Mouse (Mus musculus) brown adipose tissue, adult 24 weeks (tissue): ENCODE measurements around the gene Slc25a36. TPM values are rescaled to one million over a fixed set of nuclear protein-coding genes. Genes with fewer than 3 reads are reported as not detected.

Experiments
- H3K27ac ChIP-seq: fragments of 200-500 bp; replicated peaks from 2 replicates; pipeline ENCODE4 v1.5.1; 2012; ENCODE audit warnings: low read depth, mild to moderate bottlenecking, low read length
- H3K4me1 ChIP-seq: fragments of 200-500 bp; 2 replicates; pipeline ENCODE4 v1.6.1; 2012; ENCODE audit warnings: low read length, mixed read lengths; ENCODE audit not compliant: control insufficient read depth, insufficient read depth, insufficient read length
- H3K4me3 ChIP-seq: fragments of 200-500 bp; 2 replicates; pipeline ENCODE4 v1.5.1; 2012; ENCODE audit warnings: low read depth, mild to moderate bottlenecking, low read length, moderate library complexity; ENCODE audit not compliant: insufficient read depth
- polyA plus RNA-seq: library from polyadenylated mRNA; stranded (reverse); fragments of >200 nt; gene quantifications from 2 replicates; pipeline ENCODE4 v1.2.4, GENCODE M21; 2012; ENCODE audit not compliant: missing spikeins, insufficient read depth, insufficient read length

Gene Slc25a36
- polyA plus RNA-seq, 1 experiment: 34.7 TPM

DNA sequence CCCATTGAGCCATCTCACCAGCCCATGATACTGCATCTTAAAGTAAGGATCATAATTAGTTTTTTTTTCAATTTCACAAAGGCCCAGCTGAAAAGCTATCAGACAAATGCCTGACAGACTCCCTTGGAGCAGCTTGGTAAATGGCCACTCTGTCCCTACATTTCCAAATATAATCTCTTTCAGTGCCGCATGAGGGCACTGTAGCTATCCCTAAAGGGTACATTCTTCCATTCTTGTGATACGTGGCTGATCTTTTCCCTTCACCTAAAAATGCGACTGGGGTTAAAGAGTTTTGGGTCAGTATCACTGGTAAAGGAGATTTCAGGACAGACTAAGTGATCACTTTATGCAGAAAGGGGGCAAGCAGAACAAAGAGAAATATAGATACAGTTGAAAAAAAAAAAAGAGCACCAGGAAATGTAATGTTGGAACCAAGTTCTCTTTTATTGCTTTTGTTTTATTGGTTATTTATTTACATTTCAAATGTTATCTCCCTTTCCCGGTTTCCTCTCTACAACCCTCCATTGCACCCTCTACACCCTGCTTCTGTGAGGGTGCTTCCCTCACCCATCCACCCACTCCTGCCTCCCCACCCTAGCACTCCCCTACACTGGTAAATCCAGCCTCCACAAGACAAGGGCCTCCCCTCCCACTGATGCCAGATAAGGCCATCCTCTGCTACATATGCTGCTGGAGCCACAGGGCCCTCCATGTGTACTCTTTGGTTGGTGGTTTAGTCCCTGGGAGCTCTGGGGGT, 29.7 kb downstream of the Slc25a36 start:
- Histone ChIP-seq H3K4me3 (no peak overlapping the region), H3K4me1 (no peaks in the 10 kb centered on the region)

DNA sequence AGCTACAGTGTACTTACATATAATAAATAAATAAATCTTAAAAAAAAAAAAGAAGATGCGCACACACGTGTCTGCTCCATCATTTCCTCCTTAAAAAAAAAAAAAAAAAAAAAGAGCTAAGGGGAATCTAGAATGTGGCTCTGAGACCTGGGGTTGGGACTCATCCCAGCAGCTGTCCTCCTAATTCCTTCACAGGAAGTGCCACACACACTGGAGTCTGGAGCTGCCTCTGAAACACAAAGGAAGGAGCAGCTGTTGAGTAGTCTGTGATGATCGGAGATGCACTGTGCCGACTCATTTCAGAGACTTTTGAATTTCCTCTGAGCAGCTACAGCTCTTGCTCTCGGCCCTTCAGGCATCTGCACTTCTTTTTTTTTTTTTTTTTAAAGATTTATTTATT, 41.0 kb downstream of the Slc25a36 start:
- Histone ChIP-seq H3K27ac (no peak overlapping the region), H3K4me3 (no peak overlapping the region), H3K4me1 (no peaks in the 10 kb centered on the region)

More for the DNA sequence above, 29.7 kb downstream of the Slc25a36 start:
- H3K27ac ChIP-seq: no peak overlapping the region

DNA sequence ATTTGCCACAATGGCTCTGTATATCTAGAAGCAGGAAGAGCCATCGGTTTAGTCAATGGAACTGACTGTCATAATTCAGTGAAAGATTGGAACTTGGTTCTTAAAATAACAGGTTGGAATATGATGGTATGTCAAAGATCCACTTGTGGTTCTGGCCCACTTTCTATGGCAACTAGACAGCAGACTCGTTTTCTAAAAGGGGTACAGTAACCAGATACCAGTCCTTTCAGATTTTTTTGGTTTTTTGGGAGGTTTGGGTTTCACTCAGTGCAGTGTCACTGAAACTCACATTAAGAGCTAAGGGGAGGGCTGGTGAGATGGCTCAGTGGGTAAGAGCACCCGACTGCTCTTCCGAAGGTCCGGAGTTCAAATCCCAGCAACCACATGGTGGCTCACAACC, 41.5 kb downstream of the Slc25a36 start:
- Histone ChIP-seq H3K27ac (no peak overlapping the region), H3K4me3 (no peak overlapping the region), H3K4me1 (no peaks in the 10 kb centered on the region)

DNA sequence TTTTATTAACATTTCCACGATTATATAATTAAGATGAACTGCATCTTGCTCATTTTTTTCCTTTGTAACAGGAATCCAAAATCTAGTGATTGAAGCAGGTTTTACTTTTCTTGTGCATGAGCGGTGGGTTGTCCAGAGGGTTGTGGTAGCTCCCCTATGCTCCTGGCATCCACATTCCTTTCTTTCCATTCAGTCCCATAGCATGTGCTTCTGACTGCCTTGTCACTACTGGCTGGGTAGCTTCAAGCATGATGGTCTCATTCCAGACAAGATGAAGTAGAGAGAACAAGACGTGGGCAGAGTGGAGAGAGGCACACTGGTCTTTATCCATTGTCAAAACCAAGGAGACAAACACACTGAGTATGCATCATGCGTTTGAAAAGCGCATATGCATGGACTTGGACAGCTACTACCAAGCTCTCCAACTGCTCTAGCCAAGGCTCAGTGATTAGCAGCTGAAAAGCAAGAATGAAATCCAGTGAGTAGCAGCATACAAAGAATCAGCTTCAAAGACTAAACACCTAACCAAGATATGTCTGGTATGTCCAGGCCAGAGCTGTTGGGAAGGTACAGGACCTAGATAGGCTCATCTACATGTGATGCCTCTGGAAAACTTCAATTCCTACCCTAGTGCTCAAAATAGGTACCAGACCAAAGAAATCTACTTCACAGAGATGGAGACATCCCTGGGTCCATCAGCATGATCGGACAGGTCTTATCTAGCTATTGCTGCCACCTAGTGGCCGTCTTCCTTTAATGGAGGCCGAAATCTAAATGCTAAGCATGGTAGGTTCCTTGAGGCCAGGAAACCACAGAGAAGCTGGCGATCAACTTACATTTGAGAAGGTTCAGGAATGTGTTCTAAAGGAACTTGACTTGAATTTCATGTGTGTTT, 42.5 kb downstream of the Slc25a36 start:
- H3K27ac ChIP-seq: no peak overlapping the region
- no peaks in the 10 kb centered on the region for H3K4me1 ChIP-seq
- H3K4me3 ChIP-seq: no peak overlapping the region

DNA sequence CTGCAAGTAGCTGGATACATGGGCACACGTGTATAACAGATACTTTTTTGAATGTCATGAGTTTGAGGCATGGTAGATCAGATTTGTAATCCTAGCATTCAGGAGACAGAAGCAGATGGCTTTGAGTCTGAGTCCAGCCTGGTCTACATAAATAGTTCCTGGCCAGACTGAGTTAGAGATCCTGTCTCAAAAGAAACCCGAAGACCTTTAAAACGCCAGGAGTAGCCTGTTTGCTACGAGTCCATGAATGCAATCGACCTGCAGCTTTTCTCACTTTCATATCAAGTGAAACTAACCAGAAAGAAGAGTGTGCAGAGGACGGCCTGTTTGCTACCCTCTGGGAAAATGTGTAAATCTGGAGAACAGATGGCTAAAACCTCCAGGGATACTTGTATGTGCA, 43.2 kb downstream of the Slc25a36 start:
- H3K27ac ChIP-seq: no peak overlapping the region
- no peak overlapping the region for H3K4me3 ChIP-seq
- no peaks in the 10 kb centered on the region for H3K4me1 ChIP-seq

DNA sequence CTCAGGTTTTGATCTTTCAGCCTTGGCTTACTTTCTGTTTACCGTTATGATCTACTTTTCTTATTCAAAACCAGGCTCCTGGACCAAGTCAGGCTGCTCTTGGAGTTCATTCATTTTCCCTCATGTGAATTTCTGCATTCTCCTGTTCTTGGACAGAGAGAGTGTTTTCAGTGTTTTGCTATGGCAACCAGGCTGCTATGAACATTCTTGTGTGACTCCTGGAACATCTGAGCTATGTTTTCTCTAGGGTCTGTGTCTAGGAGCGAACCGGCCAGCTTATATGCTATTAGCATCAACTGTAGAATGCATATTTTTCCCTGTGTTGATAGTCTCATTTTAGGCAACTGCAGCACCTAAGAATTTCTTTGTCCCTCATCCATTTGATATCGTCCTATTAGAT, 45.1 kb downstream of the Slc25a36 start:
- Histone ChIP-seq H3K27ac (no peak overlapping the region), H3K4me1 (no peaks in the 10 kb centered on the region), H3K4me3 (no peak overlapping the region)

DNA sequence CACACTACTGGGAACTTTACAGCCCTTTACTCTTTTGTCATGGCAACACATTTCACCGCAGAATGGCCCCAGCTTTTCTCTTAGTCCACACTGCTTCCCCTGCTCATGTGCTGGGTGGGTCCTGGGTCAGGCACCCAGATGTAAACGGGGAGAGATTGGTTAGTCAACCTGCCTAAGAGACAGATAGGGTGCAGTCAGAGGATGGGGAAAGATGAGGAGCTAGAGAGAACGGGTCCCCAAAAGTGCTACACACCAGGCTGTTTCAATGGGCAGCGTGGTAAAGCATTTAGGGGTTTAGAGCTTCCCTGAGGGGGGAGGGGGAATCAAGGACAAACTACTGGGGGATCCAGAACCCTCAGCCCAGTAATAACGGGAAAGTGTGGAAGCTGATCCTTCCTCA, 45.7 kb downstream of the Slc25a36 start:
- H3K27ac ChIP-seq: no peak overlapping the region
- H3K4me3 ChIP-seq: no peak overlapping the region
- H3K4me1 ChIP-seq: no peaks in the 10 kb centered on the region

DNA sequence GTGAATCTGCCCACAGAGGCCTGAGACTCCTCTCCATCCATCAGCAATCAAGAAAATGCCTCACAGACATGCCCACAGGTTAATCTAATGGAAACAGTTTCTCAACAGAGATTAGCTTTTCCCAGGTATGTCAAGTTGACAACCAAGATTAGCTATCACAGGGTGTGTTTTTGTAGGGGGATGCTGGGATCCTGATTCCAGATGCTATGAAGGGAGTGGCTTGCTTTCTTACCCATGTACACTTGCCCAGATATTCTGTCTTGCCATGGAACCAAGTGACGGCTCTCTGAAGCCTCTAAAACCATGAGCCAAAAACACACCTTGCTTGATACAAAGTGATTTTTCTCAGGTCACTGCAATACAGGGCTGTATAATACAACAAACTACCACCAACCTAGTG, 46.8 kb downstream of the Slc25a36 start:
- no peaks in the 10 kb centered on the region for H3K4me1 ChIP-seq
- no peak overlapping the region for H3K4me3 ChIP-seq
- no peak overlapping the region for H3K27ac ChIP-seq

DNA sequence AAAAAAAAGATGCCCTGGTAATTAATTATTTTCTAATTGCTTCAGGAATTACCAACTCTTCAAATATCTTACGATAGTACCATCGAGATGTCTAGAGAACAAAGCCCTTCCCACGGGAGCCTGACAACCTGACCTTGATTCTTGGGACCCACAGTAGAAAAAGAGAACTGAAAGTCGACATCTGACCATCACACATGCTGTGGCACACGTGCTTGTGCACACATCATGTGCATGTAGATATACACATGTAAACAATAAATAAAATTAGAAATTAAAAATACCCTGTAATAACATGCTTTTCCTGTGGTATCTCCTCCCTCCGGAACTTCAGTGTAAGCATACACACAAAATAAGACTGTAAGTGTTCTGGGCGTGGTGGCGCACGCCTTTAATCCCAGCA, 49.3 kb downstream of the Slc25a36 start:
- no peaks in the 10 kb centered on the region for H3K4me1 ChIP-seq
- H3K27ac ChIP-seq: no peak overlapping the region
- H3K4me3 ChIP-seq: no peak overlapping the region

DNA sequence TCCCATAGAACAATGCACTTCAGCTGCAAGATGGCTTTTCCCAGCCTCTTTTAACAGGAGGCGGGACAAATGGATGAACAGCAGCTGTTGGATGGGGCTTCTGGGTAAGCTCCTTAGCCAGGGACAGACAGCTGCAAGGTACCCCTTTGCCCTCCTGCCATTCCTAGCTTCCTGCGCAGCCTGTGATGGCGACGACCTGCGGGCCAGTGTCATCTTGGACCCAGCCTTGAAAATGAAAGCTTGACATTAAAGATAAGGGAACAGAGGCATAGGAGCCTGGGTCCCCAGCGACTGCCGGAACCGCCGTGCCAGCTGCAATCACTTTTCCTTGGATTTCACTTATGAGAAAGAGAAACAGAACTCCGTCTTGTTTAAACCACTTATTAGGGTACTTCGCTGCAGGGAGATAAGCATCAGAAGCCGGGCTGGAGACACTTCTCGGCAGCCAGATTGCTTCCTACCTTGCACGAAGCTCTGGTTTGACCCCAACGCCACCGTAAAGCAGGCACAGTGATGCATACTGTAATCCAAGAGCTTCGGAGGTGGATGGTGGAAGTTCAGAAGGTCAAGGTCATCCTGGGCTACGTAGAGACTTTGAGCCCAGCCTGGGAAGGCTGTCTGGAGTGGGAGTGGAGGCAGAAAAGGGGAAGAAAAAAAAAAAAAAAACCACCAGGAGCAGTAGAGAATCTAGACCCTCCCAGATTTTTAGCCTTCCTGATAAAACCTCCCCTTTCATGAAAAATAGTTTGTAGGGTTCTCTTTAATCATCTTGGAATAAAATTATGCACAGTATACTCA, 54.2 kb downstream of the Slc25a36 start:
- H3K27ac ChIP-seq: no peak overlapping the region
- H3K4me1 ChIP-seq: no peaks in the 10 kb centered on the region
- no peak overlapping the region for H3K4me3 ChIP-seq

DNA sequence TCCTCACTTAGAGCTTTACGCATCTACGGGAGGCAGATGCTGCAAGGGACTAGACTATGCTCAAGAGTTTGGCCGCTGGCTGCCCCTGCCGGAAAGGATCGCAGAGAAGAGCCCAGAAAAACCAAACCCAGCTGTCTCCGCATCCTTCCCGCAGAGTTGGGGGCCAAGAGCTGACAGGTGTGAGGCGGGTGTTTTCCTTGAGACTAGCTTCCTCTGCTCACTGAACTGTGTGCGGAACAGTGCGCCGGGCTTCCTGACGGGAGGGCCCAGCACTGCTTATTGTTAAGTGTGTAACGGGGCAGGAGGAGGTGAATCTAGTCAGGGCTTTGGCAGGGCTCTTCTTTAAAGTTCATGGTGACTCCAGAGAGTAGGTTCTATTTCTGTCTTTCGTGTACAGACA, 55.1 kb downstream of the Slc25a36 start:
- no peak overlapping the region for H3K27ac ChIP-seq

DNA sequence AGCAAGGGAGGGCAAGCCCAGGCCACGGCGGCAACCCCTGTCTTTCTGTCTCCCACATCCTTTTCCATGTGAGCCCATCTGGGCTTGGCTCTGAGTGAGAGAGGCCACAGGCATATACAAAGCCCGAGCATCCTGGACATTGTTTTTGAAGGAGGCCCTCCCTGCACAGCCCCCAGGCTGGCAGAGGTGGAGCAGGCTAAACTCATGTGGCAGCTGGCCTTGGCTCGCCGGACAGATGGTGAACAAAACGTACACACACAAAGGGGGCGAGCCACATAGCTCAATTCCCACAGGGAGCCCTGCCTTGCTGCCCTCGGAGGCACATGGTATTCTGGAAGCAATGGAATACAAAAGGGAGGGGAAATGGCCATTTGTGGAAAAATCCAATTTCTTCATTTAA, 59.8 kb downstream of the Slc25a36 start:
- H3K4me3 ChIP-seq: no peak overlapping the region
- H3K4me1 ChIP-seq: no peaks in the 10 kb centered on the region
- no peak overlapping the region for H3K27ac ChIP-seq

More for the DNA sequence above, 55.1 kb downstream of the Slc25a36 start:
- H3K4me3 ChIP-seq: no peak overlapping the region
- no peaks in the 10 kb centered on the region for H3K4me1 ChIP-seq

DNA sequence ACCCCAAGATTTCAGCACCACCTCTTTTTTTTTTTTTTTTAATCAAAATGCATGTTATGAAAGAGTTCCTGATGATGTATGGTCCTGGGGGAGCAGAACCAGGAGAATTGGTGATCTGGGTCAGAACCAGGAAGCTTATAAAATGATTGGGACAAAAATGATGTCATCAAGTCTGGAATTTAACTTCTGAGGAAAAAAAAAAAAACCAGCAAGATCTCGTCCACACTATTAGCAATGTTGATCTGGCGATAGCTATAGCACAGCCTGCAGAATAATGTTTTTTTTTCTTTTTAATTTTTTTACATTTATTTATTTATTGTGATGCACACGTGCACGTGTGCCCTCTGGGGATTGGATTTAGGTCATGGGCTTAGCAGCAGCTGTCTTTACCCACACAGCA, 64.7 kb downstream of the Slc25a36 start:
- H3K4me3 ChIP-seq: no peak overlapping the region
- H3K27ac ChIP-seq: no peak overlapping the region
- no peaks in the 10 kb centered on the region for H3K4me1 ChIP-seq

DNA sequence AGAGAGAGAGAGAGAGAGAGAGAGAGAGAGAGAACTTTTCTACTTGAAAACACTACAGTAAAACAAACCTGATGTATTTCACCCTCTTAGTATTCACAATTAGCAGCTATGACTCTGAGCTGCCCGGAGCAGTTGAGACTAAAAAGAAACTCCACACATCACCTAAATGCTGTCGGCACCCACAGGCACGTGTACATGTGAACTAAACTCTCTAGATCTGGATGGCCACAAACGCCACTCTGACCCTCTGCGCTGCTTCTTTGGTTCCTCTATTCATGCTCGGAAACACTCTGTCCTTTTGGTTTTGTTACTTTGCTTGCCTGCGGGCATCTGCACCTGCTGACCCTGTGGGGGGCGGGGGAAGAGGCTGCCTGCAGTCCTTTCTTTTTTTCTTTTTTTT, 69.3 kb downstream of the Slc25a36 start:
- Histone ChIP-seq H3K4me3 (no peak overlapping the region), H3K27ac (no peak overlapping the region), H3K4me1 (no peaks in the 10 kb centered on the region)

DNA sequence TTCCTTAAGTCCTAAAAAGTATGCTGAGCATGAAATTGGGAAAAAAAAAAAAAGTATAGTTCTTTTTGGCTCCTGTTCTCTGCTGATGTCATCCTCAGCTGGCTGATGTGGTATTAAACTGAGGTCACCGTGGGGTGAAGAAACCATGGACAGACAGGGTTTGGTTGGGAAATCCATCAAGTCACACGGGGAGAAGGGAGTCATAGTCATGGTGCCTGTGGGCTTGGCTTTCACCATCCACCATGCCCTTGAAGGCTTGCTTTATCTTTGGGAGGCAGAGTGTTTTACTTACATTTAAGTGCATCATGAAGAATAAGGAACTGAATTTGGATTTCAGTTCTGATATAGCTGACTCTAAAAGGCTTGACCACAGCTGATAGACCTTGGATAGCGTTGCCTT, 72.9 kb downstream of the Slc25a36 start:
- Histone ChIP-seq H3K4me1 (no peaks in the 10 kb centered on the region), H3K4me3 (no peak overlapping the region), H3K27ac (no peak overlapping the region)
